Mouse (Mus musculus): ENCODE data around the gene Pcnt. TPM values are rescaled to one million over a fixed set of nuclear protein-coding genes. Genes with fewer than 3 reads are reported as not detected.

The Pcnt gene
- total and polyA plus RNA-seq, 3 experiments = 27.4 to 56.7 (median 42.2) TPM

DNA sequence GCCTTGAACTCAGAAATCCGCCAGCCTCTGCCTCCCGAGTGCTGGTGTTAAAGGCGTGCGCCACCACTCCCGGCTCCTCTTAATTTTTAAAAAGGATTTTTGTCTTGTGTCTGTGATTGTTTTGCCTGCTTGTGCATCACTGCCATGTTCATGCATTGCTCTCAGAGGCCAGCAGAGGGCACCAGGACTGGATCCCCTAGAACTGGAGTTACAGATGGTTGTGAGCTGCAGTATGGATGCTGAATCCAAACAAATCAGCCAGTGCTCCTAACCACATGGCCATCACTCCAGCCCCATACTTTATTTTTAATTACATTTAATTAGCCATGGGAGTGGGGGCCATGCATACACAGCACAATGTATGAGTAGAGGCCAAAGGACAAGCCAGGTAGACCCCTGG, 12.7 kb upstream of the Pcnt start:
- H3K27ac ChIP-seq = no peak overlapping the region
- DNase-seq = peak; percentile 38 to 53
- intact Hi-C loops (cut with DNase I) = loop anchor here (1.0 kb wide), 1 partner anchor 279 kb away; no protein-coding TSS in a partner anchor
- no peaks in the 10 kb centered on the region for H3K27me3 ChIP-seq (ENCODE audit: control insufficient read depth, insufficient read depth, low read length)
- H3K79me2 ChIP-seq (replicated peaks; ENCODE audit: control insufficient read depth, insufficient read depth, low read length) = no peaks in the 10 kb centered on the region
- H3K9ac ChIP-seq (ENCODE audit: low read depth, low read length) = no peak overlapping the region
- WGBS = 53% methylated on average over 5 of the region's 5 CpGs
- no peaks in the 10 kb centered on the region for H3K4me1 ChIP-seq (ENCODE audit: control insufficient read depth, insufficient read depth, low read length)
- no peaks in the 10 kb centered on the region for H3K36me3 ChIP-seq (ENCODE audit: control insufficient read depth, insufficient read depth, low read length)
- H3K4me3 ChIP-seq = no peak overlapping the region
- TF ChIP-seq POLR2A (IDR thresholded peaks at IDR 0.05; ENCODE audit: insufficient read depth, low read depth, low read length) = no peak
- peak; percentile 81 for TF ChIP-seq CTCF (IDR thresholded peaks at IDR 0.05)
- no peak for TF ChIP-seq EP300 (IDR thresholded peaks at IDR 0.05; ENCODE audit: insufficient read depth, low read depth, low read length)

DNA sequence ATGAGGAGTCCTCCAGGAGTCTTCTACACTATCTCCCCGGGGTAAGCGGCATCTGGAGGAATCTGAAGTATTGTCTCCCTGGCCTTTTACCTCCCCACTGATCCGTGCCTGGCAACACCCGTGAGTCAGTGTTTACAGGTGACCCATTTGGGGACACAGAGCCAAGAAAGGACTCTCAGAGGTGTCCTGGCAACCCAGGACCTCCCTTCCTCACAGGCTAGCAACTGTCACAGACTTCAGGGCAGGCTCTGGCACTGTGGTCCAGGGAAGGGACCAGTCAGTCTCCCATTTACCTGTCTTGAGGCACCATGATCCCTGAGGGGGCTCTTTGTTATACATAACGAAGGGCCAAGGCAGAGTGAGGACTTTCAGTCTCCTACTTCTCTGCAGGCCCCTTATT, 6.3 kb upstream of the Pcnt start, which contains the start of gene 2610028H24Rik:
Gene 2610028H24Rik (plus strand): TSS at position 231 of the 400 bp plus-strand sequence.
- WGBS = 71% methylated on average over 5 of the region's 5 CpGs
- Histone ChIP-seq H3K9ac (ENCODE audit: low read depth, low read length) (no peak within 1 kb of the TSS), H3K36me3 (ENCODE audit: control insufficient read depth, insufficient read depth, low read length) (no peaks in the 10 kb centered on the region)

DNA sequence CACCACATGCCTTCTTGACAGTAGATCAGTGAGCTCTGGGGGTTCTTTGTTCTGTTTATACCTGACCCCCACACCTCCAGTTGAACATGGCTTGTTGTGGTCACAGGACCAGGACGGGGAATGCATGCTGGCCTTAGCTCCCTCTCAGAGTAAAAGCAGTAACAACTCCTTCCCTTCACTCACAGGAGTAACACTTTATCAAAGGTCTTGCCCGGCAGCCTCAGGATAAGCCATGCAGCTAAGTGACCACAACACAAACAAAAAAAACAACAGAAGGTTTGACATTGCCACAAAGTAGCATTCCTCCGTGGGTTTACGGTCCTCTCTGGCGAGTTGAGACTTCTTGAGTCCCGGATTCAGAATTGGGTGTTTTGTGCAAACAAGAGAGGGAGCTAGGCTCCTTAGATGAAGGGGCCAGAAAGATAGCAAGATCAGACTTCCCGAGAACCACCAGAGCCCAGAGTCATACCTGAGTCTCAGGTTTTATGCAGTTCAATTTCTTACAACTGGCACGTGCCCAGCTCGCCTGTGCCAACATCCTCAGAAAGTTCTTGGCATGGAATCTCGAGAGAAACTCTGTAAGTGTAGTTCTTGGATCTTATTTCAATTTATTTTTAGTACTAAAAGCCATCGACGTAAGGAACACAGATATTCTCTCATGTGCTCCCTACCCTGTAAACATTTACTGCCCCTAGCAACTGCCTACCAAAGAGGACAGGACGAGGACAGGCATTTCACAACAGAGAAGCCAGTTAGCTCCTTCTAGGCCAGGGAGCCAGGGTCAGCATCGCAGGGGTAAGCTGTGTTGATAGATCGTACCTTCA, 5.0 kb upstream of the Pcnt start:
- Histone ChIP-seq H3K27ac (peak overlapping the region; percentile 75), H3K9ac (ENCODE audit: low read depth, low read length) (no peak overlapping the region), H3K27me3 (ENCODE audit: control insufficient read depth, insufficient read depth, low read length) (no peaks in the 10 kb centered on the region), H3K36me3 (ENCODE audit: control insufficient read depth, insufficient read depth, low read length) (no peaks in the 10 kb centered on the region; the same call in 1 of the 2 replicates), H3K79me2 (replicated peaks; ENCODE audit: control insufficient read depth, insufficient read depth, low read length) (no peaks in the 10 kb centered on the region), H3K4me1 (ENCODE audit: control insufficient read depth, insufficient read depth, low read length) (peaks cover 8% of the 10 kb centered on the region), H3K4me3 (no peak overlapping the region)
- 45% methylated on average over 15 of the region's 15 CpGs for WGBS
- intact Hi-C loops (cut with DNase I) = no loop called here
- TF ChIP-seq CTCF (IDR thresholded peaks at IDR 0.05) (no peak), EP300 (IDR thresholded peaks at IDR 0.05; ENCODE audit: insufficient read depth, low read depth, low read length) (peak; percentile 76), POLR2A (IDR thresholded peaks at IDR 0.05; ENCODE audit: insufficient read depth, low read depth, low read length) (peak; percentile 73)
- peak; percentile 49 to 64 for DNase-seq

More for the DNA sequence above, 6.3 kb upstream of the Pcnt start, which contains the start of gene 2610028H24Rik:
- Histone ChIP-seq H3K27me3 (ENCODE audit: control insufficient read depth, insufficient read depth, low read length) (no peaks in the 10 kb centered on the region), H3K79me2 (replicated peaks; ENCODE audit: control insufficient read depth, insufficient read depth, low read length) (no peaks in the 10 kb centered on the region), H3K27ac (peak within 1 kb of the TSS; percentile 75), H3K4me1 (ENCODE audit: control insufficient read depth, insufficient read depth, low read length) (peaks cover 7% of the 10 kb centered on the region), H3K4me3 (no peak within 1 kb of the TSS)
- intact Hi-C loops (cut with DNase I) = no loop called here
- TF ChIP-seq POLR2A (IDR thresholded peaks at IDR 0.05; ENCODE audit: insufficient read depth, low read depth, low read length) (no peak), CTCF (IDR thresholded peaks at IDR 0.05) (no peak), EP300 (IDR thresholded peaks at IDR 0.05; ENCODE audit: insufficient read depth, low read depth, low read length) (no peak)
- DNase-seq = no peak

DNA sequence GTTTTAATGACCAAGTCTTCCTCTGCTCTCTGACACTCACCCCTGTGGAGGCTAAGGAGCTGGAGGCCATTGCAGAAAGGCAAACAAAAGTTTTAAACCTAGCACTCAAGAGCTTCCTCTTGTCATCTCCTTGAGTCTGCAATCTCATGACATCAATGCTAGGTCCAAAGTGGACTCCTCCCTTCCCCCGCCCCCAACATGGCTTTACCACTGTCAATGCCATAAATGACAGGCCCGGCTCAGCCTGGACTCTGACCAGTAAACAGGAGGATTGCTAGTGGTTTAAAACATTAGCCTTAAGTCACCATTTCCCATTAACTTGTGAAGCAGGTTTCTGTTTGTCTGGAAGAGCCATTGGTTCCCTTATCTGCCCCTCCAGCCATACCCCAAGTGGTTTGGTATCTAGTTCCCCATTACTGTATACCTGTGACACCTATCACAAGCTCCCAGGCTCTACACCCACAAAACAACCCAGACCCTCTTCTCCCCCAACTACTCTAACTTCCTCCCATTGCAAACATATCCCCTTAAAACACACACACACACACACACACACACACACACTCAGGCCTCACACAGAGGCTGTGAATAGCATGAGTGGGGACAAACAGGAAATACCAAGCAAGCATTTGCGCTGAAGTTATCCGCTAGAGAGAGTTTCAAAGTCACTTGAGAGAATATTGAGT, 3.6 kb upstream of the Pcnt start:
- WGBS = 45% methylated on average over 4 of the region's 4 CpGs
- TF ChIP-seq POLR2A (IDR thresholded peaks at IDR 0.05; ENCODE audit: insufficient read depth, low read depth, low read length) (no peak), CTCF (IDR thresholded peaks at IDR 0.05) (no peak), EP300 (IDR thresholded peaks at IDR 0.05; ENCODE audit: insufficient read depth, low read depth, low read length) (no peak)
- H3K79me2 ChIP-seq (replicated peaks; ENCODE audit: control insufficient read depth, insufficient read depth, low read length) = peaks cover 2% of the 10 kb centered on the region; the same call in 1 of the 2 replicates
- intact Hi-C loops (cut with DNase I) = no loop called here
- H3K4me1 ChIP-seq (ENCODE audit: control insufficient read depth, insufficient read depth, low read length) = peaks cover 10% of the 10 kb centered on the region
- H3K27ac ChIP-seq = peak overlapping the region; percentile 36; the same call in 1 of the 2 replicates
- DNase-seq = no peak
- H3K9ac ChIP-seq (ENCODE audit: low read depth, low read length) = no peak overlapping the region
- H3K4me3 ChIP-seq = no peak overlapping the region
- H3K36me3 ChIP-seq (ENCODE audit: control insufficient read depth, insufficient read depth, low read length) = no peaks in the 10 kb centered on the region; the same call in 1 of the 2 replicates
- no peaks in the 10 kb centered on the region for H3K27me3 ChIP-seq (ENCODE audit: control insufficient read depth, insufficient read depth, low read length)

DNA sequence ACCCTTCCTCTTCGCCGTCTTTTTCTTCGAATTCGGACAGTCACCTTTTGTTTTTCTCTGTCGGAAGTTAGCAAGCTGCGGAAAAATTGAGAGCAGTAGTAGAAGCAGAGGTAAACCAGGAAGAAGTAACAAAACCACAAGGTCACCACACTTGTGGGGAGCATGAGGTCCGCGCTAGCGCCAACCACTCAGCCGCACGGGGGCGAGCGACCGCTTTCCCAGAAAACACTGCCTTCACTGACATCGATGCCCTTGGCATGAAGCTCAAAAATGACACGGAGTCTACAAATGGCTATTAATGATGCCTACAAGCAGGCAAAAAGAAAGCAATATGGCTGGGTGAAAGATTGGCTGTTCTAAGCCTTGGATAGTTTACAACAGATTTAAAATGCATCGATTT, 2.3 kb downstream of the Pcnt start, which contains the start of gene AC141477.1:
Gene AC141477.1 (minus strand): TSS at position 164 of the 400 bp plus-strand sequence.
- H3K4me3 ChIP-seq = no peak within 1 kb of the TSS
- 92% methylated on average over 17 of the region's 17 CpGs for WGBS
- H3K27me3 ChIP-seq (ENCODE audit: control insufficient read depth, insufficient read depth, low read length) = no peaks in the 10 kb centered on the region
- peaks cover 4% of the 10 kb centered on the region; the same call in 1 of the 2 replicates for H3K79me2 ChIP-seq (replicated peaks; ENCODE audit: control insufficient read depth, insufficient read depth, low read length)
- intact Hi-C loops (cut with DNase I) = no loop called here
- TF ChIP-seq CTCF (IDR thresholded peaks at IDR 0.05) (no peak), POLR2A (IDR thresholded peaks at IDR 0.05; ENCODE audit: insufficient read depth, low read depth, low read length) (no peak), EP300 (IDR thresholded peaks at IDR 0.05; ENCODE audit: insufficient read depth, low read depth, low read length) (no peak)
- peaks cover 4% of the 10 kb centered on the region for H3K4me1 ChIP-seq (ENCODE audit: control insufficient read depth, insufficient read depth, low read length)
- H3K9ac ChIP-seq (ENCODE audit: low read depth, low read length) = no peak within 1 kb of the TSS
- H3K36me3 ChIP-seq (ENCODE audit: control insufficient read depth, insufficient read depth, low read length) = no peaks in the 10 kb centered on the region; the same call in 1 of the 2 replicates
- H3K27ac ChIP-seq = no peak within 1 kb of the TSS
- DNase-seq = no peak

Data from heart, adult 2 months (tissue).